Mouse (Mus musculus) intestine, embryonic 16.5 days (tissue): Measurements from ENCODE around the gene Pik3r5. TPM values are rescaled to one million over a fixed set of nuclear protein-coding genes. Genes with fewer than 3 reads are reported as not detected.
A peak's percentile ranks its signal among the peaks of the same experiment; 100 is the strongest.

ENCODE experiments used
- ATAC-seq: fragments of 200-750 bp; cut with Nextera tagmentation; 2 replicates; pipeline ENCODE4 v1.8.0; 2017; ENCODE audit warnings: moderate TSS enrichment, moderate library complexity
- H3K27ac ChIP-seq: fragments of 300-500 bp; sonication (generic); 2 replicates; pipeline ENCODE4 v1.5.1; 2014; ENCODE audit warnings: mild to moderate bottlenecking, low read length
- H3K27me3 ChIP-seq: fragments of 300-500 bp; sonication (generic); replicated peaks from 2 replicates; pipeline ENCODE4 v1.6.1; 2014; ENCODE audit warnings: low read length, control low read depth, mixed read lengths; ENCODE audit not compliant: control insufficient read depth, insufficient read depth
- H3K36me3 ChIP-seq: fragments of 300-500 bp; sonication (generic); 2 replicates; pipeline ENCODE4 v1.6.1; 2014; ENCODE audit warnings: low read length, control low read depth; ENCODE audit not compliant: control insufficient read depth, insufficient read depth
- H3K4me1 ChIP-seq: fragments of 300-500 bp; sonication (generic); 2 replicates; pipeline ENCODE4 v1.6.1; 2014; ENCODE audit warnings: low read length, control low read depth, mixed read lengths; ENCODE audit not compliant: control insufficient read depth, insufficient read depth
- H3K4me2 ChIP-seq: fragments of 300-500 bp; sonication (generic); 2 replicates; pipeline ENCODE4 v1.6.1; 2014; ENCODE audit warnings: low read depth, low read length, control low read depth
- H3K4me3 ChIP-seq: fragments of 300-500 bp; sonication (generic); 2 replicates; pipeline ENCODE4 v1.5.1; 2014; ENCODE audit warnings: mild to moderate bottlenecking, low read length
- H3K9ac ChIP-seq: fragments of 300-500 bp; sonication (generic); 2 replicates; pipeline ENCODE4 v1.6.1; 2014; ENCODE audit warnings: low read depth, low read length
- H3K9me3 ChIP-seq: fragments of 300-500 bp; sonication (generic); 2 replicates; pipeline ENCODE4 v1.6.1; 2016; ENCODE audit warnings: low read length, control low read depth; ENCODE audit not compliant: control insufficient read depth
- WGBS: fragments of 180-500 bp; shearing (Covaris S2); extraction: QIAGEN DNeasy Blood & Tissue Kit; methylation state at CpG from one replicate; pipeline ENCODE4 v1.1.7; 2014; 5-methylcytosine and 5-hydroxymethylcytosine counted together
- polyA plus RNA-seq: library from polyadenylated mRNA; unstranded; fragments of >200 nt; fragmentation: Nextera tagmentation; extraction: Ambion mirVana; gene quantifications from 2 replicates; pipeline ENCODE4 v1.2.1, GENCODE M21; 2015

Gene Pik3r5
- polyA plus RNA-seq, 1 experiment from 2014 or later, result 0.54 TPM

DNA sequence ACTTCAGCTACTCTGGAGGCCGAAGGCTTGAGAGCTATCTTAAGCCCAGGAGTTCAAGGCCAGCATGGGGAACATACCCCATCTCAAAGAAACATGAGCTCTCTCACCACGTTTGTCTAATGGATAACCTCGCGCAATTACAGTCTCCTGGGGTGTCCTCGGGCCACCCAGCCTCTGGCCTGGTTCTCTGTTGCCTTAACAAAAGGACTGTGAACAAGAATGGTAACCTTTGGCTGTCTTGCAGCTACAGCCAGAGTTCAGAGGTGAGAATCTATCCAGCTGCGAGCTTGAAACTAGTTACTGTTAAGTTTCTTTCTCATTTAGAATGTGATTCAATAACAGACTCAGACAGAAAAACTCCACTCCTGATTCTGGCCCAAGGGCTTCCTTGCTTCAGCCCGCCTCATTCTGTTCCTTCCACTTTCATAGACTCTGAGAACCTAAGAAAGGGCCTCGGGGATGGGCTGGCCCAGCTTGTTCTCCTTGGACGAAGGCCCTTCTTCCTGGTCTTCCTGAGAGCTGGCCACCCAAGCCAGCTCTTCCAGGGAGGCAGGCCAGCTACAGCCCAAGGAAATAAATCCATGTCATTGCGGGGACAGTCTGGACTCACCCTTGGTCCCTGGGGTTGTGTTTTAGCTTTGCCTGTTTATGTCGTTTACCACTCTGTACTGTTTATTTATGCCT lies 43.8 kb upstream of the Pik3r5 start:
- no peak for ATAC-seq
- Histone ChIP-seq H3K4me3 (no peak overlapping the region), H3K27ac (no peak overlapping the region), H3K9ac (no peak overlapping the region), H3K4me2 (no peak overlapping the region), H3K27me3 (peaks cover 53% of the 10 kb centered on the region), H3K9me3 (no peaks in the 10 kb centered on the region), H3K36me3 (no peaks in the 10 kb centered on the region), H3K4me1 (peaks cover 21% of the 10 kb centered on the region)
- 55% methylated on average over 11 of the region's 11 CpGs for WGBS

GRCm38 (mm10) chr11:68388655-68389015 lies 43.3 kb upstream of the Pik3r5 start:
- H3K9ac ChIP-seq, result no peak overlapping the region
- H3K4me1 ChIP-seq, result peaks cover 21% of the 10 kb centered on the region
- peaks cover 50% of the 10 kb centered on the region for H3K27me3 ChIP-seq
- no peak overlapping the region for H3K27ac ChIP-seq
- H3K4me2 ChIP-seq, result no peak overlapping the region
- no peak for ATAC-seq
- no peaks in the 10 kb centered on the region for H3K36me3 ChIP-seq
- 35% methylated on average over 1 of the region's 1 CpGs for WGBS
- H3K9me3 ChIP-seq, result no peaks in the 10 kb centered on the region
- no peak overlapping the region for H3K4me3 ChIP-seq

DNA sequence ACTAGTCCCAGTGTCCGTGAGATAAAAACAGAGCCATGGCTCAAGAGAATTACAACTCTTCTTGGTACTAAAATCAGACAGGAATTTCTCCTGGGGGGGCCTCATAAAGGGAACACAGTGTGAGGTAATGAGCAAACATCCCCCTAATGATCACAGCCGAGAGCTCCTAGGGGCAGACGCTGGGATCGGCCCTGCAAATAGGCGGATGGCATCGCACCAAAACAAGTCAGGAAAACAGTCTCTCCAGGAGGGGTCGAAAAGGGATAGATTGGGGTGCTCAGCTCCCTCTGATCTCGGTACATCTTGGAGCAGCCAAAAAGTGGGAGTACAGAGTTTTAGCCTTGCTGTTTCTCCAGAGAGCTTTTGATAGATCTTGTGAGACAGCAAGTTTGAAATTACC lies 42.3 kb upstream of the Pik3r5 start:
- H3K27me3 ChIP-seq, result peaks cover 51% of the 10 kb centered on the region
- no peaks in the 10 kb centered on the region for H3K36me3 ChIP-seq
- WGBS, result 18% methylated on average over 8 of the region's 8 CpGs
- peaks cover 21% of the 10 kb centered on the region for H3K4me1 ChIP-seq
- no peak for ATAC-seq
- no peaks in the 10 kb centered on the region for H3K9me3 ChIP-seq
- H3K27ac ChIP-seq, result no peak overlapping the region
- H3K9ac ChIP-seq, result no peak overlapping the region
- H3K4me2 ChIP-seq, result no peak overlapping the region
- H3K4me3 ChIP-seq, result no peak overlapping the region

DNA sequence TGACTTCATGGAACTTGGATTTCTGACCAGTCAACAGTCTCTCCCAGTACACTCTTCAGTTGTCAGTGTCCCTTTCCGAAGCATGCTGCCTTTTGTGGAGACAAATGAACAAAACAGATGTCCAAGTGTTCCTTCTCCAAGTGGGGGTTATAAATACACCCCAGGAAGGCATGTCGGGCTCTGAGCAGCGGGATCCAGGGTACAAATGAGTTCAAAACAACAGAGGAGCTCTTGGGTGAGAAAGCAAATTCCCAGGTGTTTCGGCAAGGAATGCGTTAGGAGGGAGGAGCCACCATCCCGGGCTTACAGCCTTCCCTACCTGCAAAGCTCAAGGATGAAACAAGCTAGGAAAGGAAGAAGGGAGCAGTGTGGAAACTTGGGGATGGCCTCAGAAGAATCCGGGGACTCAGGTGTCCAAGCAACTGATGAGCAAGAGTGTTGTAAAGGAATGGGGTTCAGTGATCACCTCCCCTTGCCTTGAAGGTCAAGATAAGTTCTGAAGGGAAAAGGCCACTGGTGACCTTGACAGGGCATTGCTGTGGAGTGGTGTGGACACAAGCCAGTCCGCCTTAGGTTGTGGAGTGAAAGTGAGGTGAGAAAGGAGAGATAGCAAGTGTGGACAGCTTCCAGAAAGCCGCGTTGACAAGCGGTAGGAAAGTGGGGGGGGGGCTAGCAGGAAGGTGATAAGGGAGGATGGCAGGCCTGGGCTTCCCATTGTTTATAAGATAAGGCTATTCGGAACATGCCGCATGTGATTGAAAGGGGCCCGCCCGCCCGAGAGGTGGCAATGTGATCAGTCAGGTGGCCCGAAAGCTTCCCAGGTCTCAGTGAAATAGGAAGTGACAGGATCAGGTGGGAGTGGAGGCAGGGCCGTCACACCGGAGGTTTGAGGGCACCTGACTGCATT lies 41.3 kb upstream of the Pik3r5 start:
- 21% methylated on average over 19 of the region's 19 CpGs for WGBS
- ATAC-seq, result no peak

DNA sequence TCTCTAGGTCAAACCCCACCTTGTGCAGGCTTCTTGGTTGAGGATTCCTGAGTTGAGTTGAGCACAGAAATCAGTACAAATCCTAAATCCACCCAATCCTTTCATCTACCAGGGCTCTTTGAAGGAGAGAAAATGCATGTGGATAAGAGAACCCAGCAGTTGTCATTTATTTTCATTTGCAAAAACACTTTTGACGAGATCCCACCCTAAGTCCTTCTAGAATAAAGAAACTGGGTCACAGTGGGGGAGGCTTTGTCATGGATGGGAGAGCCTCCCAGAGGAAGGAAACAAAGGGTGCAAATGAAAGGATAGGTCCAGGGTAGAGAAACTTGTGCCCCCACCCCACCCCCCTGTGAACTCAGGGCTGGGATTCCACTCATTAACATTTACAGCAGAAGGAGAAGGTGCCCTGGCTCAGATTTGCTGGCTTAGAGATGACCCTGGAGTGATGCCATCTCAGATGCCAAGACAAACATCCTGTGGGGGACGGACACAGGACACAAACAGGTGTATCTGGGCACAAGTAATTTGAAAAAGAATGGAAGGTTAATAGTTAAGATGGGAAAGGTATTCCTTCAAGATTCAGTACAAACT lies 37.9 kb upstream of the Pik3r5 start:
- no peaks in the 10 kb centered on the region for H3K36me3 ChIP-seq
- ATAC-seq, result no peak
- H3K9me3 ChIP-seq, result no peaks in the 10 kb centered on the region
- no peak overlapping the region for H3K27ac ChIP-seq
- WGBS, result 70% methylated on average over 2 of the region's 2 CpGs
- peaks cover 42% of the 10 kb centered on the region for H3K27me3 ChIP-seq
- H3K4me1 ChIP-seq, result 0 out of 2 replicates have a peak, but pooled peaks cover 7% of the 10 kb centered on the region
- no peak overlapping the region for H3K4me3 ChIP-seq
- no peak overlapping the region for H3K4me2 ChIP-seq
- no peak overlapping the region for H3K9ac ChIP-seq

More for the DNA sequence above, 41.3 kb upstream of the Pik3r5 start:
- Histone ChIP-seq H3K9ac (no peak overlapping the region), H3K27ac (no peak overlapping the region), H3K27me3 (peaks cover 41% of the 10 kb centered on the region), H3K4me2 (no peak overlapping the region), H3K4me3 (no peak overlapping the region), H3K9me3 (no peaks in the 10 kb centered on the region), H3K4me1 (peaks cover 11% of the 10 kb centered on the region), H3K36me3 (no peaks in the 10 kb centered on the region)

DNA sequence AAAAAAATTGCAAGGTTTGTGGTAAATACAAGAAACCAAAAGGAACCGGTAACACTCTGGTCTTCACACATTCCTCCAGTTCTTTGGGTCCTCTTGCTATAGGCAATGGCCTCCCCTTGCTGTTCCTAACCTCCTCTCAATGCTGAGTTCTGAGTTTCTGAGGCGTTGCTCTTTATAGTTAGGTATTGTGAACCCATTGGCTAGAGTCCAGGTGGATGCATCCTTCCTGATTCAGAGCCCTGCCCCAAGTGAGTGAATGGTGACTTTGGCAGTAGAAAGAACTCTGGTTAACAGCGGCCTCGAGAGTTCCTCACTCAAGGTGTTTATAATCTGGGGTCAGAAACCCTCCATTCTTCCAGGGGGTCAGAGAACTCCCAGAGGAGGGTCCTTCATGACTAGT lies 37.2 kb upstream of the Pik3r5 start:
- ATAC-seq, result no peak
- peaks cover 48% of the 10 kb centered on the region for H3K27me3 ChIP-seq

DNA sequence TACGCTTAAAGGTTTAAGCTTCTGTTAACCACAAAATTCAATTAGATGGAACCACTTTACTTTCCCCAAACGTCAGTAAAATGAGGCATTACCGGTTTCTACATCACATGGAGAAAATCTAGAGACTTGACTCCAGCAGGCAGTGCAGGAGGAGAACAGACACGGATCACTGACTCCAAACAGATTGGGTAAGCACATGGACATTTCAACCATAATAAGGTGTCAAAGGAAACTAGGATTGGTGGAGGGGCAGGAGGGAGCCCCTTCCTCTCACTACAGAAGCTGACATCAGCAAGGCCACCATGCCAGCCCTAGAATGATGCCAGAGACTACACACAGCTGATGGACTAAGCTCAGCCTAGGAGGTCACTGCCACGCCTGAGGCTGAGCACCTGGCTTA lies 36.4 kb upstream of the Pik3r5 start:
- Histone ChIP-seq H3K27me3 (peaks cover 53% of the 10 kb centered on the region), H3K9ac (no peak overlapping the region), H3K4me3 (no peak overlapping the region), H3K36me3 (no peaks in the 10 kb centered on the region), H3K9me3 (no peaks in the 10 kb centered on the region), H3K4me1 (peaks cover 12% of the 10 kb centered on the region; the same call in 1 of the 2 replicates), H3K27ac (no peak overlapping the region), H3K4me2 (no peak overlapping the region)
- 59% methylated on average over 5 of the region's 5 CpGs for WGBS
- no peak for ATAC-seq

More for the DNA sequence above, 37.2 kb upstream of the Pik3r5 start:
- Histone ChIP-seq H3K9ac (no peak overlapping the region), H3K27ac (no peak overlapping the region), H3K4me2 (no peak overlapping the region), H3K9me3 (no peaks in the 10 kb centered on the region), H3K4me3 (no peak overlapping the region), H3K36me3 (no peaks in the 10 kb centered on the region), H3K4me1 (peaks cover 12% of the 10 kb centered on the region; the same call in 1 of the 2 replicates)
- WGBS, result 45% methylated on average over 4 of the region's 4 CpGs

- Histone ChIP-seq H3K9me3 (no peaks in the 10 kb centered on the region), H3K36me3 (no peaks in the 10 kb centered on the region), H3K9ac (peak overlapping the region; percentile 64; the same call in 1 of the 2 replicates), H3K4me3 (peak overlapping the region; percentile 59), H3K4me2 (peak overlapping the region; percentile 99), H3K4me1 (peaks cover 10% of the 10 kb centered on the region; the same call in 1 of the 2 replicates), H3K27ac (no peak overlapping the region), H3K27me3 (peaks cover 48% of the 10 kb centered on the region)
- ATAC-seq, result no peak
- 26% methylated on average over 24 of the region's 24 CpGs for WGBS
Measured at GRCm38 (mm10) chr11:68398891-68399547, 32.9 kb upstream of the Pik3r5 start.
